Mouse (Mus musculus) limb, embryonic 11.5 days (tissue): ENCODE measurements around the gene Dgkg. TPM values are rescaled to one million over a fixed set of nuclear protein-coding genes. Genes with fewer than 3 reads are reported as not detected.

Experiments used
- ATAC-seq: fragments of 200-750 bp; cut with Nextera tagmentation; 2 replicates; pipeline ENCODE4 v1.8.0; 2017; ENCODE audit warnings: low read depth; ENCODE audit not compliant: insufficient number of reproducible peaks, low FRiP score, low TSS enrichment
- DNase-seq: peaks from one replicate; pipeline ENCODE4 v3.0.0-alpha.2; 2015; ENCODE audit warnings: low spot score
- H3K27ac ChIP-seq: fragments of 300-500 bp; sonication (generic); replicated peaks from 2 replicates; pipeline ENCODE4 v1.5.1; 2014; ENCODE audit warnings: low read depth, mild to moderate bottlenecking, low read length
- H3K27me3 ChIP-seq: fragments of 300-500 bp; sonication (generic); 2 replicates; pipeline ENCODE4 v1.6.1; 2014; ENCODE audit warnings: mild to moderate bottlenecking, low read length, mixed read lengths; ENCODE audit not compliant: control insufficient read depth, insufficient read depth
- H3K36me3 ChIP-seq: fragments of 300-500 bp; sonication (generic); 2 replicates; pipeline ENCODE4 v1.6.1; 2014; ENCODE audit warnings: mild to moderate bottlenecking, low read length, moderate library complexity, mixed read lengths; ENCODE audit not compliant: control insufficient read depth, insufficient read depth
- H3K4me1 ChIP-seq: fragments of 300-500 bp; sonication (generic); 2 replicates; pipeline ENCODE4 v1.6.1; 2014; ENCODE audit warnings: low read length, mixed read lengths; ENCODE audit not compliant: control insufficient read depth, insufficient read depth
- H3K4me2 ChIP-seq: fragments of 300-500 bp; sonication (generic); 2 replicates; pipeline ENCODE4 v1.6.1; 2014; ENCODE audit warnings: low read depth, mild to moderate bottlenecking, moderate library complexity; ENCODE audit not compliant: severe bottlenecking
- H3K4me3 ChIP-seq: fragments of 300-500 bp; sonication (generic); 2 replicates; pipeline ENCODE4 v1.5.1; 2014; ENCODE audit warnings: low read depth, low read length
- H3K9ac ChIP-seq: fragments of 300-500 bp; sonication (generic); 2 replicates; pipeline ENCODE4 v1.6.1; 2014; ENCODE audit warnings: mild to moderate bottlenecking, low read length
- H3K9me3 ChIP-seq: fragments of 300-500 bp; sonication (generic); 2 replicates; pipeline ENCODE4 v1.6.1; 2016; ENCODE audit warnings: low read length; ENCODE audit not compliant: control insufficient read depth
- WGBS: fragments of 180-500 bp; shearing (Covaris S2); extraction: QIAGEN DNeasy Blood & Tissue Kit; methylation state at CpG from one replicate; pipeline ENCODE4 v1.1.7; 2014; 5-methylcytosine and 5-hydroxymethylcytosine counted together
- polyA plus RNA-seq: library from polyadenylated mRNA; unstranded; fragments of >200 nt; fragmentation: Nextera tagmentation; extraction: Ambion mirVana; gene quantifications from 2 replicates; pipeline ENCODE4 v1.2.1, GENCODE M21; 2014

Dgkg gene
- polyA plus RNA-seq, 1 experiment from 2014 or later: 0.16 TPM

GRCm38 (mm10) chr16:22483900-22484299 is 173.1 kb downstream of the Dgkg start:
- Histone ChIP-seq H3K27me3 (no peaks in the 10 kb centered on the region), H3K27ac (no peak overlapping the region), H3K36me3 (no peaks in the 10 kb centered on the region), H3K9ac (no peak overlapping the region), H3K4me2 (no peak overlapping the region), H3K4me1 (no peaks in the 10 kb centered on the region), H3K9me3 (no peaks in the 10 kb centered on the region), H3K4me3 (no peak overlapping the region)
- ATAC-seq (no peak), DNase-seq (no peak)
- WGBS: 88% methylated on average over 1 of the region's 1 CpGs

GRCm38 (mm10) chr16:22479322-22479721 is 177.7 kb downstream of the Dgkg start:
- Histone ChIP-seq H3K4me2 (no peak overlapping the region), H3K9me3 (no peaks in the 10 kb centered on the region), H3K9ac (no peak overlapping the region), H3K27ac (no peak overlapping the region), H3K4me3 (no peak overlapping the region), H3K4me1 (no peaks in the 10 kb centered on the region), H3K27me3 (no peaks in the 10 kb centered on the region), H3K36me3 (no peaks in the 10 kb centered on the region)
- DNase-seq (no peak), ATAC-seq (no peak)
- WGBS: 93% methylated on average over 8 of the region's 8 CpGs

- WGBS: 83% methylated on average over 2 of the region's 2 CpGs
These were observed 185.3 kb downstream of the Dgkg start for GRCm38 (mm10) chr16:22471728-22472127.

GRCm38 (mm10) chr16:22469385-22469784 is 187.6 kb downstream of the Dgkg start:
- ATAC-seq (no peak), DNase-seq (no peak)
- no peaks in the 10 kb centered on the region for H3K36me3 ChIP-seq
- no peak overlapping the region for H3K4me2 ChIP-seq
- no peaks in the 10 kb centered on the region for H3K27me3 ChIP-seq
- H3K27ac ChIP-seq: no peak overlapping the region
- H3K9ac ChIP-seq: no peak overlapping the region
- no peak overlapping the region for H3K4me3 ChIP-seq
- no peaks in the 10 kb centered on the region for H3K9me3 ChIP-seq
- no peaks in the 10 kb centered on the region for H3K4me1 ChIP-seq
- 81% methylated on average over 11 of the region's 11 CpGs for WGBS

More at GRCm38 (mm10) chr16:22471728-22472127, 185.3 kb downstream of the Dgkg start:
- DNase-seq: no peak
- Histone ChIP-seq H3K4me1 (no peaks in the 10 kb centered on the region), H3K27ac (no peak overlapping the region), H3K36me3 (no peaks in the 10 kb centered on the region), H3K9me3 (no peaks in the 10 kb centered on the region), H3K9ac (no peak overlapping the region), H3K27me3 (no peaks in the 10 kb centered on the region), H3K4me3 (no peak overlapping the region), H3K4me2 (no peak overlapping the region)
- ATAC-seq: no peak

- Histone ChIP-seq H3K9me3 (no peaks in the 10 kb centered on the region), H3K27me3 (no peaks in the 10 kb centered on the region), H3K4me3 (no peak overlapping the region), H3K9ac (no peak overlapping the region), H3K4me1 (no peaks in the 10 kb centered on the region), H3K4me2 (no peak overlapping the region), H3K27ac (no peak overlapping the region), H3K36me3 (no peaks in the 10 kb centered on the region)
- ATAC-seq: no peak
- WGBS: 88% methylated on average over 2 of the region's 2 CpGs
- no peak for DNase-seq
These were observed 189.9 kb downstream of the Dgkg start for GRCm38 (mm10) chr16:22467111-22467510.

- Histone ChIP-seq H3K27me3 (no peaks in the 10 kb centered on the region), H3K4me3 (no peak overlapping the region), H3K9me3 (no peaks in the 10 kb centered on the region), H3K4me1 (no peaks in the 10 kb centered on the region), H3K27ac (no peak overlapping the region), H3K4me2 (no peak overlapping the region), H3K36me3 (no peaks in the 10 kb centered on the region), H3K9ac (no peak overlapping the region)
- WGBS: 76% methylated on average over 11 of the region's 11 CpGs
- no peak for ATAC-seq
- no peak for DNase-seq
These were observed 190.6 kb downstream of the Dgkg start for GRCm38 (mm10) chr16:22466381-22466780.

GRCm38 (mm10) chr16:22462220-22462619 is 194.8 kb downstream of the Dgkg start:
- ATAC-seq (no peak), DNase-seq (no peak)
- Histone ChIP-seq H3K9me3 (no peaks in the 10 kb centered on the region), H3K36me3 (no peaks in the 10 kb centered on the region), H3K4me2 (no peak overlapping the region), H3K27ac (no peak overlapping the region), H3K9ac (no peak overlapping the region), H3K27me3 (no peaks in the 10 kb centered on the region), H3K4me3 (no peak overlapping the region), H3K4me1 (peaks cover 2% of the 10 kb centered on the region; the same call in 1 of the 2 replicates)
- 81% methylated on average over 3 of the region's 3 CpGs for WGBS

- no peak for DNase-seq
- H3K4me1 ChIP-seq: peaks cover 2% of the 10 kb centered on the region; the same call in 1 of the 2 replicates
- H3K36me3 ChIP-seq: no peaks in the 10 kb centered on the region
- no peak for ATAC-seq
- no peak overlapping the region for H3K4me2 ChIP-seq
- H3K27ac ChIP-seq: no peak overlapping the region
- 76% methylated on average over 6 of the region's 6 CpGs for WGBS
- H3K9me3 ChIP-seq: no peaks in the 10 kb centered on the region
- H3K27me3 ChIP-seq: no peaks in the 10 kb centered on the region
- H3K9ac ChIP-seq: no peak overlapping the region
- no peak overlapping the region for H3K4me3 ChIP-seq
These were observed 195.3 kb downstream of the Dgkg start for GRCm38 (mm10) chr16:22461728-22462127.

GRCm38 (mm10) chr16:22460960-22461359 is 196.1 kb downstream of the Dgkg start:
- no peaks in the 10 kb centered on the region for H3K27me3 ChIP-seq
- ATAC-seq (no peak), DNase-seq (no peak)
- no peak overlapping the region for H3K27ac ChIP-seq
- no peaks in the 10 kb centered on the region for H3K36me3 ChIP-seq
- no peak overlapping the region for H3K4me2 ChIP-seq
- H3K4me1 ChIP-seq: peaks cover 2% of the 10 kb centered on the region; the same call in 1 of the 2 replicates
- no peaks in the 10 kb centered on the region for H3K9me3 ChIP-seq
- H3K4me3 ChIP-seq: no peak overlapping the region
- no peak overlapping the region for H3K9ac ChIP-seq
- WGBS: 62% methylated on average over 1 of the region's 1 CpGs
